Mouse (Mus musculus) urinary bladder, postnatal 36 days (tissue): Measurements from ENCODE around the gene Idh3b.
A peak's percentile ranks its signal among the peaks of the same experiment; 100 is the strongest.

Experiments used
- DNase-seq, 2 experiments: peaks; one replicate each; pipeline ENCODE4 v3.0.0; 2022; ENCODE audit warnings: low spot score in 2 of 2, mixed read lengths in 1 of 2

The Idh3b gene

GRCm38 (mm10) chr2:130265520-130265919 is 18.8 kb downstream of the Idh3b start:
- no peak for DNase-seq

GRCm38 (mm10) chr2:130262398-130262797 is 21.9 kb downstream of the Idh3b start:
- DNase-seq = no peak

- no peak for DNase-seq
These were observed 22.4 kb downstream of the Idh3b start for GRCm38 (mm10) chr2:130261914-130262313.

- no peak for DNase-seq
These were observed 23.5 kb downstream of the Idh3b start for GRCm38 (mm10) chr2:130260822-130261221.

GRCm38 (mm10) chr2:130256762-130257161 is 27.6 kb downstream of the Idh3b start:
- no peak for DNase-seq

- DNase-seq = no peak
These were observed 36.1 kb downstream of the Idh3b start for GRCm38 (mm10) chr2:130248226-130248625.

GRCm38 (mm10) chr2:130246912-130247311 is 37.4 kb downstream of the Idh3b start:
- peak in 1 of 2 experiments; percentile 3 for DNase-seq
